Mouse (Mus musculus) heart, embryonic 10.5 days (tissue): ENCODE results near the gene Cebpg. TPM values are rescaled to one million over a fixed set of nuclear protein-coding genes. Genes with fewer than 3 reads are reported as not detected.

ENCODE experiments used
- DNase-seq: peaks from one replicate; pipeline ENCODE4 v3.0.0-alpha.2; 2017; ENCODE audit warnings: low spot score
- H3K27ac ChIP-seq: fragments of 300-500 bp; sonication (generic); 2 replicates; pipeline ENCODE4 v1.5.1; 2016; ENCODE audit warnings: mild to moderate bottlenecking
- H3K27me3 ChIP-seq: fragments of 300-500 bp; sonication (generic); 2 replicates; pipeline ENCODE4 v1.6.1; 2016; ENCODE audit warnings: mild to moderate bottlenecking; ENCODE audit not compliant: poor library complexity, insufficient read depth, severe bottlenecking
- H3K36me3 ChIP-seq: fragments of 300-500 bp; sonication (generic); 2 replicates; pipeline ENCODE4 v1.6.1; 2016; ENCODE audit warnings: mild to moderate bottlenecking, moderate library complexity
- H3K4me1 ChIP-seq: fragments of 300-500 bp; sonication (generic); 2 replicates; pipeline ENCODE4 v1.6.1; 2016; ENCODE audit warnings: mild to moderate bottlenecking
- H3K4me3 ChIP-seq: fragments of 300-500 bp; sonication (generic); 2 replicates; pipeline ENCODE4 v1.5.1; 2016; ENCODE audit warnings: mild to moderate bottlenecking, moderate library complexity
- H3K9me3 ChIP-seq: fragments of 300-500 bp; sonication (generic); 2 replicates; pipeline ENCODE4 v1.6.1; 2016; ENCODE audit warnings: mild to moderate bottlenecking, moderate library complexity
- WGBS: fragments of 180-500 bp; shearing (Covaris S2); methylation state at CpG from one replicate; pipeline ENCODE4 v1.1.7; 2016; 5-methylcytosine and 5-hydroxymethylcytosine counted together
- polyA plus RNA-seq: library from polyadenylated mRNA; unstranded; fragments of >200 nt; fragmentation: Nextera tagmentation; extraction: Ambion mirVana; gene quantifications from 2 replicates; pipeline ENCODE4 v1.2.1, GENCODE M21; 2016

Cebpg gene
- polyA plus RNA-seq, 1 experiment from 2014 or later = 29.3 TPM

GRCm38 (mm10) chr7:35043266-35043817 is 13.0 kb downstream of the Cebpg start:
- H3K4me3 ChIP-seq = no peak overlapping the region
- WGBS = 96% methylated on average over 10 of the region's 10 CpGs
- DNase-seq = no peak
- H3K27me3 ChIP-seq = no peaks in the 10 kb centered on the region
- H3K36me3 ChIP-seq = peaks cover 71% of the 10 kb centered on the region
- H3K9me3 ChIP-seq = no peaks in the 10 kb centered on the region
- H3K27ac ChIP-seq = no peak overlapping the region
- H3K4me1 ChIP-seq = no peaks in the 10 kb centered on the region

- WGBS = 81% methylated on average over 5 of the region's 5 CpGs
- Histone ChIP-seq H3K4me1 (no peaks in the 10 kb centered on the region), H3K9me3 (no peaks in the 10 kb centered on the region), H3K27ac (no peak overlapping the region), H3K4me3 (no peak overlapping the region), H3K27me3 (no peaks in the 10 kb centered on the region), H3K36me3 (peaks cover 77% of the 10 kb centered on the region)
- DNase-seq = no peak
Observed at GRCm38 (mm10) chr7:35042759-35043217, 13.6 kb downstream of the Cebpg start.

GRCm38 (mm10) chr7:35042209-35042554 is 14.2 kb downstream of the Cebpg start:
- Histone ChIP-seq H3K9me3 (no peaks in the 10 kb centered on the region), H3K27me3 (no peaks in the 10 kb centered on the region), H3K27ac (no peak overlapping the region), H3K4me1 (no peaks in the 10 kb centered on the region), H3K36me3 (peaks cover 80% of the 10 kb centered on the region), H3K4me3 (no peak overlapping the region)
- DNase-seq = no peak

DNA sequence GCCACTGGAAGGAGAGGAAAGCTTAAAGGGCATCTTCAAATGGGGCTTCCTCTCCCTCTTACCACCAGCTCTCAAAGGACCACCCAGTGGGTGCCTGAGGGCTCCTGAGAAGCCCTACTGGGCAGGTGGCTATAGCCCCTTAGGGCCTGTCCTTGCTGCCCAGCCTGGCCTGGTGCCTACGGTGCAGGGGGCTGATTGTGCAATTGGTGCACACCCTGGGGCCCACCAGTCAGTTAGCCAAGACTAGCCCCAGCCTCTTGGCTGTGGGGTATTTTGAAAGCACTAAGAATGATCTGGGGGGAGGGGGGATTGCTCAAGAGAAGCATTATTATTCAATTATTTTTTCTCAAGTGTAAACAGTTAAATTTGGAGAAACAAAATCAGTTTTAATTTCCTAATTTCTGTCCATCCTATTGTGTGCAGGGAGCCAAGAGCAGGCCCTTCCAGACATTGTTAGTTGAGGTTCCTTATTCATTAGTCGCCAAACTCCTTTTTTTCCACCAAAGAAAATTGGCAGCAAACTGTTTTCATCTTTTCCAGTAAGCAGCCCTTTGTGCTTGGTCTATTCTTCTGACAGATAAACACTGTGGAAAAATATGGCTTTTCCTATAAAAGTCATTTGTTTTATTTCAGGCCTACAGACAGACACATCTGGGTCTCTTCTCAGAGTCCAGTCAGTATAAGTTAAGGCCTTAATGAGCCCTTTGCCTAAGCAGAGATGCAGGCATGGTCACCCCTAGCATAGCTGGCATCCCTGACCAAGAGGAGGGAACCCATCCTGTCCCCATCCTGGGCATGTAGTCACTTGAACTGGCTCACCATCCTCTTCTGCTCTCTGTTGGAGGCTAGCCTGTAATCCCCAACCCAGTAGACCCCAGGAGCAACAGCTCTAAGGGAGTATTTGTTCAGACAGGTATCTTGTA is 14.8 kb downstream of the Cebpg start:
- no peak overlapping the region for H3K27ac ChIP-seq
- no peaks in the 10 kb centered on the region for H3K9me3 ChIP-seq
- no peaks in the 10 kb centered on the region for H3K27me3 ChIP-seq
- peaks cover 76% of the 10 kb centered on the region for H3K36me3 ChIP-seq
- WGBS = 82% methylated on average over 2 of the region's 2 CpGs
- DNase-seq = no peak
- no peaks in the 10 kb centered on the region; the same call in 1 of the 2 replicates for H3K4me1 ChIP-seq
- no peak overlapping the region for H3K4me3 ChIP-seq

DNA sequence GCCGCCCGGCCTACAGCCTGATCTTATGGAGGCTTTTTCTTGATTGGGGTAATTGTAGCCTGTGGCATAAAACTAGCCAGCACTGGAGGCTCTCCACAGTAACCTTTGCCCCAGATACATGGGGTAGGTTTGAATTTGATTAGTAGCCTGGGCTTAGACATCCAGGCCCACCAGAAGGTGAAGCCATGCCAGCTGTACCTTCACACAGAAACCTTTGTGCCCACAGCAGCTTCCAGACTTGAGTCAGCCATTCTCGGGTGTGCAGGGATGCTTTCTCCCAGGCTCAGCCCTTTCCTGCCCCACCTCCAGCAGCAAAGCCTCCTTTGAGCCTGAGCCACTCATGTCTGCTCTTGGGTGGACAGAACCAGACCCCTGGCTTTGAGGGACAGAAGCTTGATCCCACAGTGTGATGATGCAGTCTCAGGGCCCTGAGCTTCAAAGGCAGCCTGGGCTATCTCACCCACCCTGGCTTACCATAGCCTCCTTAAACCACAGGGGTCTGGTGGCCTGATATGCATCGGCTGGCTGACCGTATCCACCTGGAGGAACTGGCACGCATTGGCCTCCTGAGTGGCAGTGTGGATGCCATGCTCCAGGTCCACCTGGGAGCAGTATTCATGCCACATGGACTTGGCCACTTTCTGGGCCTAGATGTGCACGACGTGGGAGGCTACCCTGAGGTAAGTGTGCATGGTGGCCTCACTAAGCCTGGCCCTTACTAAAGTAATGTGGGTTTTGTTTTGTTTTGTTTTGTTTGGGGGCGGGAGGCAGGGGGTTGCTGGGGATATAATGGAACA is 16.0 kb downstream of the Cebpg start:
- 89% methylated on average over 9 of the region's 9 CpGs for WGBS
- H3K27ac ChIP-seq = no peak overlapping the region
- no peak for DNase-seq
- peaks cover 72% of the 10 kb centered on the region for H3K36me3 ChIP-seq
- no peaks in the 10 kb centered on the region for H3K27me3 ChIP-seq
- H3K4me3 ChIP-seq = no peak overlapping the region
- no peaks in the 10 kb centered on the region for H3K9me3 ChIP-seq
- peaks cover under 1% of the 10 kb centered on the region for H3K4me1 ChIP-seq

GRCm38 (mm10) chr7:35037408-35037807 is 19.0 kb downstream of the Cebpg start:
- Histone ChIP-seq H3K4me1 (peaks cover 5% of the 10 kb centered on the region), H3K27ac (no peak overlapping the region), H3K36me3 (peaks cover 59% of the 10 kb centered on the region), H3K27me3 (no peaks in the 10 kb centered on the region), H3K4me3 (no peak overlapping the region), H3K9me3 (no peaks in the 10 kb centered on the region)
- no peak for DNase-seq
- 88% methylated on average over 6 of the region's 6 CpGs for WGBS

DNA sequence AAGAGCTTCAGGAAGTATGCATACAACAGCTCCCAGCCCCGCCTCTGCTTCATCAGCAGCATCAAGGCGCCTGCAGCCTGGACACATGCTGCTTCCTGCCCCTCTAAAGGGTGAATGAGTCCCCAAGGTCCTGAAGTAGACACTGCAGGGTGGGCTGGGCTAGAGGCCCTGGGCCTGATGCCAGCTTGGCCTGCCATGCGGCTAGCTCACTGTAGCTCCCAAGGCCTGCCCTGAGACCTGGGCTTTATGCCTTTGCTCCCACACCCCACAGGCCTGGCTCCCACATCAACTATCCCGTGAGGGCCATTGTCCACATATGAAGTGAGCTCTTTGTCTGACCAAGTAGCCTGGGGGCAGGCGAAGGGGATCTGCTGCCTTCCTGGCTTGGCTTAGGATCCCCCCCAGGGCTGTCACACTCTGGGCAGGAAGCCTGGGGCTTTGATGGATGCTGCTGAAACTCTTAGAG is 20.1 kb downstream of the Cebpg start:
- no peaks in the 10 kb centered on the region for H3K9me3 ChIP-seq
- peaks cover 5% of the 10 kb centered on the region for H3K4me1 ChIP-seq
- no peak for DNase-seq
- H3K4me3 ChIP-seq = no peak overlapping the region
- 79% methylated on average over 5 of the region's 5 CpGs for WGBS
- H3K27ac ChIP-seq = no peak overlapping the region
- H3K27me3 ChIP-seq = no peaks in the 10 kb centered on the region
- peaks cover 63% of the 10 kb centered on the region for H3K36me3 ChIP-seq

- Histone ChIP-seq H3K4me1 (peaks cover 5% of the 10 kb centered on the region), H3K9me3 (no peaks in the 10 kb centered on the region), H3K27me3 (no peaks in the 10 kb centered on the region), H3K27ac (no peak overlapping the region), H3K36me3 (peaks cover 56% of the 10 kb centered on the region), H3K4me3 (no peak overlapping the region)
- 62% methylated on average over 4 of the region's 4 CpGs for WGBS
- DNase-seq = no peak
Observed at GRCm38 (mm10) chr7:35035565-35035964, 20.8 kb downstream of the Cebpg start.

- peaks cover 52% of the 10 kb centered on the region for H3K36me3 ChIP-seq
- 42% methylated on average over 6 of the region's 6 CpGs for WGBS
- no peaks in the 10 kb centered on the region for H3K9me3 ChIP-seq
- peaks cover 5% of the 10 kb centered on the region for H3K4me1 ChIP-seq
- no peak overlapping the region for H3K4me3 ChIP-seq
- no peak overlapping the region for H3K27ac ChIP-seq
- H3K27me3 ChIP-seq = no peaks in the 10 kb centered on the region
- DNase-seq = no peak
Observed at GRCm38 (mm10) chr7:35035141-35035553, 21.2 kb downstream of the Cebpg start.

DNA sequence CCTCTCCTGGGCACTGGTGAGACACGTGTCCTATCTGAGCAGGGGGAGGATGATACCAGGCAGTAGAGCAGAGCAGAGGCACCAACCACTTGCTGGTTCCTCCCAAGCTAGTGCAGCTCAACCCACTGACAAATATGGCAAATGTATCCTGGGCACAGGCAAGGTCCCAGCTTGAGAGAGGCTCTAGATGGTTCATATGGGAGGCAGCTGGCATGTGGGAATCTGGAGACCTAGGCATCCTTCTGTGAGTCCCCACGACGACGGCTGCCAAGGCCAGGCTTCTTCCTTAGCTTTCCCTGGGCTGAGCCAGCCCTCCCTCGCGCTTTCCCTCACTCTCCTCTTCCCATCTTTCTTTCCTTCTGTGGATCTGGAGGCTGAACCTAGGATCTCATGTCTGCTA is 25.8 kb downstream of the Cebpg start:
- Histone ChIP-seq H3K4me3 (no peak overlapping the region), H3K27me3 (no peaks in the 10 kb centered on the region), H3K36me3 (peaks cover 26% of the 10 kb centered on the region), H3K9me3 (no peaks in the 10 kb centered on the region), H3K27ac (no peak overlapping the region), H3K4me1 (peaks cover 7% of the 10 kb centered on the region)
- DNase-seq = no peak
- 85% methylated on average over 6 of the region's 6 CpGs for WGBS

GRCm38 (mm10) chr7:35029648-35030047 is 26.7 kb downstream of the Cebpg start:
- H3K4me1 ChIP-seq = peaks cover 2% of the 10 kb centered on the region; the same call in 1 of the 2 replicates
- no peaks in the 10 kb centered on the region for H3K9me3 ChIP-seq
- 91% methylated on average over 3 of the region's 3 CpGs for WGBS
- H3K27me3 ChIP-seq = no peaks in the 10 kb centered on the region
- DNase-seq = no peak
- peaks cover 22% of the 10 kb centered on the region for H3K36me3 ChIP-seq
- no peak overlapping the region for H3K27ac ChIP-seq
- H3K4me3 ChIP-seq = no peak overlapping the region

DNA sequence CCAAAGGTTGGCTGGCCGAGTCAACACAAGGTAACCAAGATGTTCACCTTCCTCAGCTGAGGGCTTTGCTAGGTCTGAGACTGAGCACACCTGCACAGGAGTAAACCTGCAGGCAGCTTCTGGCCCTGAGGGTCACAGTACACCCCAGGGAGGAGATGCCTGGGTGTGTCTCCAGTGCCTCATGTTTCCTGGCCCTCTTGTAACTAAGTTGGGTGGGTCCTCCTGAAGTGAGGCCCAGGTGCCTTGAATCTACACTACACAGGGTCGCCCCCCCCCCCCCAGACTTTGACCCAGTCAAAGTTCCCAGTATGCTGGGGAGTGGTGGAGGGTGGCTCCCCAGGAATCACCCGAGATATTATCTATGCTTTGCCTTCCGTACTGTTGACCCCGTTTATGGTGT is 27.1 kb downstream of the Cebpg start:
- 77% methylated on average over 5 of the region's 5 CpGs for WGBS
- DNase-seq = no peak
- H3K4me1 ChIP-seq = peaks cover 2% of the 10 kb centered on the region; the same call in 1 of the 2 replicates
- H3K9me3 ChIP-seq = no peaks in the 10 kb centered on the region
- H3K36me3 ChIP-seq = peaks cover 21% of the 10 kb centered on the region
- no peak overlapping the region for H3K27ac ChIP-seq
- H3K27me3 ChIP-seq = no peaks in the 10 kb centered on the region
- no peak overlapping the region for H3K4me3 ChIP-seq

DNA sequence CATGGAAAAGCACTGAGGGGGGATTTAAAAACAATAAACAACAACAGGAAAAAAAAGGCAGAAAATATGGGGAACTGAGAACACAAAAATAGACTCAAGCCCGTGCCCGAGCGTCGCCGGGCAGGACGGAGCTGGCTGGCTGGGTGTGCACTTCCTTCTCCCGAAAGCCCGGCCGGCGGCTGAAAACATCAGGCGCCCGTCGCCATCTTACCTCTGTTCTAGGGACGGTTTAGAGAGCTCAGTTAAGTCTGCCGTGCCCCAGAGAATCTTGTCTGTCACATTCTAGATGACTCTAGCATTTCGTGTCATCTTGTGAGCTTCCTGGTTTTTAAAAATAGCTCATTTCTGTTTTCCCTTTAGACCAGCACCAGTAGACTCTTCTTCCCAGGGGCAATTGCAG is 27.8 kb downstream of the Cebpg start:
- Histone ChIP-seq H3K4me3 (no peak overlapping the region), H3K27me3 (no peaks in the 10 kb centered on the region), H3K4me1 (0 out of 2 replicates have a peak, but pooled peaks cover 2% of the 10 kb centered on the region), H3K27ac (no peak overlapping the region), H3K36me3 (peaks cover 20% of the 10 kb centered on the region), H3K9me3 (no peaks in the 10 kb centered on the region)
- DNase-seq = no peak
- 81% methylated on average over 16 of the region's 16 CpGs for WGBS
